8 mouse cellular contexts compared by ENCODE assay signal in the genomic region with DNA sequence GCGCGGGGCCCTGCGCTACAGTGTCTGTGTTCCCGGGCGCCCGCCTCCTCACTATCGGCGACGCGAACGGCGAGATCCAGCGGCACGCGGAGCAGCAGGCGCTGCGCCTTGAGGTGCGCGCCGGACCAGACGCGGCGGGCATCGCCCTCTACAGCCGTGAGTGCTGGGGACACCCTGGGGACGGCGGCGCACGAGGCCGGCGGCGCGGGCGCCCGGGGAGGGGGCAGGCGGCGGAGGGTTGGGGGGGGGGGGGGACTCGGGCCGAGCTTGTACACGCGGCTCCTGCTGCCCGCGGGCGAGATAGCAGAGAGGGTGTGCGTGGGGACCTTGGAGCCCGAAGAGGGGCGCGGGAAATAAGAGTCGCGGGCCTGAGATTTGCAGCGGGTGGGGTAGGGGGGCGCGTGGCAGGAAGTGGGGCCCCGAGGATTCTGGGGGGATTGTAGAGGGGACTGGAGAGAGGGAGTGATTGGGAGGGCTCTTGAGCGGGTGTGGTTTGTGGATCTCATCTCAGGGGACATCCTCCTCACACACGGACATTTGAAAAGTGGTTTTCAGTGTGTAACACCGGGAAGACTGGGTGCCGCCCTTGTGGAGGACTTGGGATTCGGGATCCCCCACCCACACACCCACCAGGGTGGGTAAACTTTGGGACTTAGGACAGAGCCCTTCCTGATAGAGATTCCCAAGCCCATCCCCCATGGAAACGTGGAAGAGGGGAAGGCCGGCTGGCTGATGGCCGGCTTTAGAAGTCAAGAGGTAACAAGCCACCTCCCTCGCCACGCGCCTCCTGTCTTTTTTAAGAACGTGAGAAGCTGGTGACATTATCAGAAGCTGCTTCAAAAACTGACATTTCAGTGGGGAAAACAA. TPM values are rescaled to one million over a fixed set of nuclear protein-coding genes. Genes with fewer than 3 reads are reported as not detected.
DNase-seq lines count a peak whose midpoint lies in the region; ATAC-seq lines count a peak whose summit lies in the region.

No protein-coding gene starts in this region.

- peaks cover 19% of the 10 kb centered on the region for H3K36me3 ChIP-seq in embryonic facial prominence, embryonic 12.5 days
- H3K36me3 ChIP-seq in liver, embryonic 12.5 days: peaks cover 28% of the 10 kb centered on the region
- H3K36me3 ChIP-seq in neural tube, embryonic 11.5 days (ENCODE audit: control insufficient read depth, insufficient read depth, low read length): peaks cover 4% of the 10 kb centered on the region; the same call in 1 of the 2 replicates

- under 1% methylated on average over 31 of the region's 66 CpGs for WGBS in embryonic facial prominence, embryonic 12.5 days
- under 1% methylated on average over 59 of the region's 66 CpGs for whole genome bisulfite sequencing in liver, embryonic 12.5 days (ENCODE audit: insufficient replicate concordance)
- WGBS in neural tube, embryonic 11.5 days: under 1% methylated on average over 37 of the region's 66 CpGs

- H3K9ac ChIP-seq in embryonic facial prominence, embryonic 12.5 days: peak overlapping the region; percentile 96
- H3K9ac ChIP-seq in liver, embryonic 12.5 days: peak overlapping the region; percentile 97
- H3K9ac ChIP-seq in neural tube, embryonic 11.5 days (ENCODE audit: low read length): peak overlapping the region; percentile 96

- no peaks in the 10 kb centered on the region for H3K27me3 ChIP-seq in embryonic facial prominence, embryonic 12.5 days
- no peaks in the 10 kb centered on the region for H3K27me3 ChIP-seq in liver, embryonic 12.5 days (replicated peaks)
- H3K27me3 ChIP-seq in neural tube, embryonic 11.5 days (ENCODE audit: control insufficient read depth, insufficient read depth, low read length): no peaks in the 10 kb centered on the region

- peak overlapping the region; percentile 67 for H3K4me2 ChIP-seq in embryonic facial prominence, embryonic 12.5 days (replicated peaks)
- H3K4me2 ChIP-seq in liver, embryonic 12.5 days: peak overlapping the region; percentile 93
- peak overlapping the region; percentile 46 for H3K4me2 ChIP-seq in neural tube, embryonic 11.5 days (ENCODE audit: low read depth)

- H3K4me3 ChIP-seq in embryonic facial prominence, embryonic 12.5 days: peak overlapping the region; percentile 77
- peak overlapping the region; percentile 86 for H3K4me3 ChIP-seq in liver, embryonic 12.5 days
- H3K4me3 ChIP-seq in neural tube, embryonic 11.5 days (ENCODE audit: low read depth, low read length): peak overlapping the region; percentile 84

- peaks cover 19% of the 10 kb centered on the region for H3K4me1 ChIP-seq in embryonic facial prominence, embryonic 12.5 days
- H3K4me1 ChIP-seq in liver, embryonic 12.5 days: peaks cover 45% of the 10 kb centered on the region
- H3K4me1 ChIP-seq in neural tube, embryonic 11.5 days (ENCODE audit: control insufficient read depth, insufficient read depth, low read length): peaks cover 13% of the 10 kb centered on the region

- peak; percentile 1; the same call in 1 of the 2 replicates for ATAC-seq in embryonic facial prominence, embryonic 12.5 days (ENCODE audit: insufficient number of reproducible peaks, insufficient read depth, low FRiP score, low TSS enrichment)
- peak; percentile 14 for ATAC-seq in liver, embryonic 12.5 days
- ATAC-seq in neural tube, embryonic 11.5 days (ENCODE audit: insufficient read depth, low FRiP score, low TSS enrichment): peak; percentile 41

- peak; percentile 19 to 29 for DNase-seq in B cell, adult 2 months
- DNase-seq in adrenal gland, adult 8-10 months: peak; percentile 53
- peak; percentile 56 to 62 for DNase-seq in heart, adult 9 months (ENCODE audit: low spot score in 2 of 2)
- DNase-seq in kidney, adult 9 months: peak; percentile 66
- DNase-seq in neural tube, embryonic 11.5 days (ENCODE audit: low spot score): peak; percentile 64
- peak; percentile 47 to 51 for DNase-seq in thymus, postnatal 10 days (ENCODE audit: low spot score in 2 of 2)

- no peaks in the 10 kb centered on the region for H3K9me3 ChIP-seq in embryonic facial prominence, embryonic 12.5 days
- H3K9me3 ChIP-seq in liver, embryonic 12.5 days (replicated peaks): no peaks in the 10 kb centered on the region
- H3K9me3 ChIP-seq in neural tube, embryonic 11.5 days (ENCODE audit: control insufficient read depth, low read length): no peaks in the 10 kb centered on the region

- H3K27ac ChIP-seq in embryonic facial prominence, embryonic 12.5 days: peak overlapping the region; percentile 99
- peak overlapping the region; percentile 97 for H3K27ac ChIP-seq in liver, embryonic 12.5 days
- H3K27ac ChIP-seq in neural tube, embryonic 11.5 days (ENCODE audit: low read depth, low read length): peak overlapping the region; percentile 97

RNA-seq across cellular contexts. Expression of a gene that starts 0.6 kb away (rescaled TPM):
- 10 to 100 TPM; 37.7 to 59.2 (median 52.6) TPM for total RNA-seq in adrenal gland, adult 8-10 months (2022)
- polyA plus RNA-seq in embryonic facial prominence, embryonic 12.5 days (2016; fragmentation: Nextera tagmentation; extraction: Ambion mirVana): 79.5 and 86.8 TPM in 2 replicates
- polyA plus RNA-seq in liver, embryonic 12.5 days (2016; fragmentation: Nextera tagmentation; extraction: Ambion mirVana): 39.0 and 41.0 TPM in 2 replicates
- polyA plus RNA-seq in neural tube, embryonic 11.5 days (2014; fragmentation: Nextera tagmentation; extraction: Ambion mirVana): 81.4 and 84.6 TPM in 2 replicates

RNA-seq across cellular contexts. Expression of a gene that starts 21.3 kb away (rescaled TPM):
- total RNA-seq in adrenal gland, adult 8-10 months (2022): 1 to 10 TPM in 3 of 4 experiments, under 1 TPM in 1; 0.77 to 2.3 (median 1.6) TPM
- 3.9 and 5.7 TPM in 2 replicates for polyA plus RNA-seq in embryonic facial prominence, embryonic 12.5 days (2016; fragmentation: Nextera tagmentation; extraction: Ambion mirVana)
- 2.6 and 3.1 TPM in 2 replicates for polyA plus RNA-seq in liver, embryonic 12.5 days (2016; fragmentation: Nextera tagmentation; extraction: Ambion mirVana)
- polyA plus RNA-seq in neural tube, embryonic 11.5 days (2014; fragmentation: Nextera tagmentation; extraction: Ambion mirVana): 1.8 and 2.7 TPM in 2 replicates

RNA-seq across cellular contexts. Expression of a gene that starts 37.3 kb away (rescaled TPM):
- 10 to 100 TPM; 33.2 to 41.1 (median 37.1) TPM for total RNA-seq in adrenal gland, adult 8-10 months (2022)
- 113 and 115 TPM in 2 replicates for polyA plus RNA-seq in embryonic facial prominence, embryonic 12.5 days (2016; fragmentation: Nextera tagmentation; extraction: Ambion mirVana)
- polyA plus RNA-seq in liver, embryonic 12.5 days (2016; fragmentation: Nextera tagmentation; extraction: Ambion mirVana): 42.8 and 44.0 TPM in 2 replicates
- 69.8 and 77.0 TPM in 2 replicates for polyA plus RNA-seq in neural tube, embryonic 11.5 days (2014; fragmentation: Nextera tagmentation; extraction: Ambion mirVana)

RNA-seq across cellular contexts. Expression of a gene that starts 45.2 kb away (rescaled TPM):
- total RNA-seq in adrenal gland, adult 8-10 months (2022): 10 to 100 TPM; 61.4 to 80.6 (median 69.3) TPM
- polyA plus RNA-seq in embryonic facial prominence, embryonic 12.5 days (2016; fragmentation: Nextera tagmentation; extraction: Ambion mirVana): 40.6 and 41.8 TPM in 2 replicates
- polyA plus RNA-seq in liver, embryonic 12.5 days (2016; fragmentation: Nextera tagmentation; extraction: Ambion mirVana): 31.6 and 32.8 TPM in 2 replicates
- 59.8 and 63.8 TPM in 2 replicates for polyA plus RNA-seq in neural tube, embryonic 11.5 days (2014; fragmentation: Nextera tagmentation; extraction: Ambion mirVana)

RNA-seq across cellular contexts. Expression of a gene that starts 45.3 kb away (rescaled TPM):
- total RNA-seq in adrenal gland, adult 8-10 months (2022): 10 to 100 TPM; 33.2 to 52.0 (median 44.1) TPM
- polyA plus RNA-seq in embryonic facial prominence, embryonic 12.5 days (2016; fragmentation: Nextera tagmentation; extraction: Ambion mirVana): 19.1 and 22.6 TPM in 2 replicates
- 10.0 and 10.5 TPM in 2 replicates for polyA plus RNA-seq in liver, embryonic 12.5 days (2016; fragmentation: Nextera tagmentation; extraction: Ambion mirVana)
- polyA plus RNA-seq in neural tube, embryonic 11.5 days (2014; fragmentation: Nextera tagmentation; extraction: Ambion mirVana): 13.8 and 17.5 TPM in 2 replicates

Comparison
In these comparisons a context has a peak if more than half of its experiments do, and no peak if none do; other contexts are left out.
1. Peak in every context shown above with its lines: DNase-seq, ATAC-seq, H3K4me3 ChIP-seq and H3K27ac ChIP-seq.